Mouse (Mus musculus): ENCODE measurements around the gene Tmem233. TPM values are rescaled to one million over a fixed set of nuclear protein-coding genes. Genes with fewer than 3 reads are reported as not detected.

Gene Tmem233
- total RNA-seq, 2 experiments from 2014 or later: not detected

DNA sequence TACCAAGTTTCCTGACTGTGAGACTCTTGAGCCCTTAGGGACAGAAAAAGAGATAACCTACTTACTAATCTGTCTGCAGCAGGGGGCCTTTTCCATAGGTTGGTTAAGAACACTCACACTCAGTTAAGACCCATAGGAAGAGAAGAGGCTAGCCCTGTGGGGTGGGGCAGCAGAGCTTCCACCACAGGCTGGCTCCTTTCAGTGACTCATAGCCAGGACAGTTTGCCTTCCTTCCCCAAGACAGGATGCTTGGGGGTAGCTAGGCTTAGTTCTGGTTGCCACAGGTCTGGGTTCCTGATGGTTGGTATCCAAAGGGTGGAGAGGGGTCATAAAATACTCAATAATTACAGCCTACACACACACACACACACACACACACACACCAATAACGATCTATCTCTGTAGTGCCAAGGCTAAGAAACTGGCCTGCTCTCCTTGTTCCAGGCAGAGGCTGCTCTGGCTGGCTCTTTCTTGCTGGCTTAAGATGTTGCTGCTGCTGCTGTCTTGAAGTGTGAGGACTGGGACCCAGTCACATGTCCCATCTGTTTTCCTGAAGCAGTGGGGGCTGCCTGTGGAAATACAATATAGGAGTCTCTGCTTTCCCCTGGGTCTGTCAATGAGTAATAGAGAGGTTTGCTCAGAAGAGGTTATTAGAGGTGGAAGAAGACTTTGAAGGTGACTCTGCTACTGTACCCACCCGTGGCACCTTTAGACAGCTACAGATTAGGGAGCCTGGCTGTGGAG lies 73.0 kb downstream of the Tmem233 start:
- DNase-seq (ENCODE audit: low spot score in 2 of 2): no peak
- intact Hi-C loops (cut with DNase I): no loop called here

DNA sequence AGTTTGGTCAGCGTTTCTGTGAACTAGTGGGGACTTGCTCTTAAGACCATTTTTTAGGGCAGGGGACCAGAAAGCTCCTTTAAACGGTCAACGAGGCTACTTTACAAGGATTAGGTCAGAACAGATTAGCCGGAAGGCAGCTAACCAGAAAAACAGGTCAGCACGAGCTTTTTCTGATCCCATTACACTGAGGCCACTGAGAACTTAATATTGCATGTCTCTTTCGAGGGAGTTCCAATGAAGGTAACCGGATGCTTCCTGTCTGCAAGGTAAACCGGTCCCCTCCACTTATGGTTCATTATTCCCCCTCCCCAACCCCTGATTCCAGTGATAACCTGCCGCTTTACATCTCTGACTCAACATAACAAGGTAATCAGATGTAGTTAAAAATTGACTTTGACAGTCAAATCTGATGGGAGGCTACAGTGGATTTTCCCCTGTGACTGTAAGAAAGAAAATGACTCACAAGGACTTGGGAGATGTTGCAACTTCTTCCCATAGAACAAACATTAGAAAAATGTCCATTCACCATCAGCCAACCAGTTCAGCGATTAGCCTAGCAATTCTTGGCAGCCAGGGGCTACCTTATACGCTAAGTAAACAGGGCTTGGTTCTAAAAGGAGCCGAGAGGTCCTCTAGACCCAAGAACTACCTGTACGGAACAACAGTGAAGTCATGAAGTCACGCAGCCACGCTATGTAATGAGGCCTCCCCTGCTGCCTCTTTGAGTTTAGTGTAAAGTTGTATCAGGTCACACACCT lies 73.8 kb downstream of the Tmem233 start:
- no peak for DNase-seq (ENCODE audit: low spot score in 2 of 2)
- intact Hi-C loops (cut with DNase I): no loop called here

DNA sequence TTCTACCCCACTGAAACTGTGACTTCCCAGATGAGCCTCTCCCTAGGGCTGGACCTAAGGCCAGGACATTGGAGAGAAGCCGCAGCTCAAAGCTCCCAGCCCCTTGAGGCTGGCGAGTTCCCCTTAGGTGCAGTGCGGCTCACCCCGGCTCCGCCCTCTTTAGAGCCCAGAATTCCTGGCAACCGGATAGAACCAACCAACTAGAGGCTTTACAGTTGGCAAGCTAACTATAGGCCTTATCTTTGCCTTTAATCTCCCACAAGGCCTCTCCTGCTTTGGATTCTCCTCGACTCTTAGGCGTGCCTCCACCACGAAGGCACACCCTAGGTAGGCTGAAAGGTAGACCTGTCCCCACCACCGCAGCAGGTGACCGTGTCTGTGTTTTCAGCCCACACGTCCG lies 75.3 kb downstream of the Tmem233 start:
- DNase-seq (ENCODE audit: low spot score in 2 of 2): no peak
- intact Hi-C loops (cut with DNase I): no loop called here

DNA sequence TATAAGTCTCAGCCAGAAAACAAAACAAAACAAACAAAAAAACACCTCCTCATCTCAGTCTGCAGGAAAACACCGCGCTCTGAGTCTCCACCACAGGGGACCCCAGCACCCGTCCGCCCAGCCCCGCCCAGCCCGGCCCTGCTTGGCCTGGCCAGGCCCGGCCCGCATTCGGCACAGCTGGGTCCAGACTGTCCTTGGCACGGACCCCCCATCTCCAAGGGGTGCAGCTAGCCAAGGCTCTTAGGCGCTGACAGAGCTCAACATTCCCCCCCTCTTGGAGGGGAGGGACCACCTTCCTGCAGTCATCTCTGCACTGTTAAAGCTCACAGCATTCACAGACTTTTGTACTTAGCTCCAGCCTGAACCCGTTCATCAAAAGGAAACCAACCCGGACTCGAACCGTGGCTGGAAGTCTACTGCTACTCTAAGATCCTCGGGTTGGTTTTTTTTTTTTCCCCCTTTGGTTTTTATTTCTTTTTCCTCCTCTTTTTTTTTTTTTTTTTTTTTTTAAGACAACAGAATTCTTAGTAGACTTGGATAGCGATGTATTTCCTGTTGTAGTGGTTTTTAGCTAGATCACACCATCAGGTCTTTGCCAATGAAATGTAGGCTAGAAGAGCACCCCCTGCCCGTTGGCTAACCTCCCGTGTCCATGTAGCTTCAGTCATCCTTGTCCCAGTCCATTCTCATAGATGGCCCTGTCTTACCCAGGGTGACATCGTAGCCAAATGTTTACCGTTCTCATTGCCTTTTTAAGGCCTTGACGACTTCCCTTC lies 76.5 kb downstream of the Tmem233 start:
- intact Hi-C loops (cut with DNase I): no loop called here
- no peak for DNase-seq (ENCODE audit: low spot score in 2 of 2)

DNA sequence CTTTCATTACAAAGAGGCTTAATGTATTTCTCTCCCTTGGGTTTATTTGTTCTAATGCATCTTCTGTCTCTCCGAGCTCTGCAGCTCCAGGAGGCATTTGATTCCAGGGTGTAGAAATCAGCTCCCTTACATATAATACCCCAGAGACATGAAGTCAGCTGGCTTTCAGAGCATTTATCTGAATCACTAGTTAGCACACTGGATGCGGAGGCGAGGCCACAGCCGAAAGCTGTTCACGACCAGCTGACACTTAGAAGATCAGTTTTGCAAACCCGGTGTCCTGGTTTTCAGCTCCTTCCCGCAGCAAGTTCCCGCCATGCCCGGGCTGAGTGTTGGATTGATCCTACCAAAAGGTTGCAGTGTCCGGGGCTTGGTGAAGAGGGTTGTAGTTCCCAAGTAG lies 78.8 kb downstream of the Tmem233 start:
- peak in 1 of 2 experiments; percentile 68 for DNase-seq (ENCODE audit: low spot score in 2 of 2)
- intact Hi-C loops (cut with DNase I): no loop called here

DNA sequence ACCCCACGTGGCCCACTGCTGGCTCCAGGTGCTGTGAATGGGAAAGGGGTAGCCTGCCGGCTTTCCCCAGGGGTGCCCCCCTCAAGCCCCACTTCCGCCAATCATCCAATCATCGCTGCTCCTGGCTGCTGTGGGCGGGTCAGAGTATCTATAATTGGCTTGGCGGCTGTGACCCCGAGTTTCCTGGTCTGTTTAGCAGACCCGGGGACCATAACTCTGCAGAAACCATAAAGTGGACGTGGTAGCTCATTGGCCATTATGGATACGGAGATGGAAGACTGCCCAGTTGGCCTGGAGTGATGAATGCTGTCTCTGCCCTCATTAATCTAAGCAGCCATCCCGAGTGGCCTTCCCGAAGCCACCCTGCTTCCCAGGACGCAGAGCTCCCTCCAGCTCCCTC lies 79.2 kb downstream of the Tmem233 start:
- intact Hi-C loops (cut with DNase I): no loop called here
- DNase-seq (ENCODE audit: low spot score in 2 of 2): no peak

DNA sequence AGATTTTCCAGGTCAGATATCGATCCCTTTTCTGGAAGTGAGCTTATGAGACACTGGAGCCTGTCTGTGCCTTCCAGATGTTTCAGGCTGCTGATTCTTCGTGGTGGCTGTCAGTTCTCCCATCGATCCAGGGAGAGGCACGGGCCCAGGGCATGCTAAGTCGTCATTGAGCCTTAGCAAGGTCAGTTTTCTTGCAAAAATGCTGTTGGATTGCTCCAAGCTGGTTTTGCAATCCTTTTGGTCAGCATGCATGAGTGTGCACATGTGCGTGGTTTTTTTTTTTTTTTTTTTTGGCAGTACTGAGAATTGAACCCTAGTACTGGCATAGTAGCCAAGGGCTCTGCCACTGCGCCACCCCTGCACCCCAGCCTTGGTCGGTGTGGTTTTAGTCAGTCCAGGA lies 79.9 kb downstream of the Tmem233 start:
- intact Hi-C loops (cut with DNase I): no loop called here
- no peak for DNase-seq (ENCODE audit: low spot score in 2 of 2)

DNA sequence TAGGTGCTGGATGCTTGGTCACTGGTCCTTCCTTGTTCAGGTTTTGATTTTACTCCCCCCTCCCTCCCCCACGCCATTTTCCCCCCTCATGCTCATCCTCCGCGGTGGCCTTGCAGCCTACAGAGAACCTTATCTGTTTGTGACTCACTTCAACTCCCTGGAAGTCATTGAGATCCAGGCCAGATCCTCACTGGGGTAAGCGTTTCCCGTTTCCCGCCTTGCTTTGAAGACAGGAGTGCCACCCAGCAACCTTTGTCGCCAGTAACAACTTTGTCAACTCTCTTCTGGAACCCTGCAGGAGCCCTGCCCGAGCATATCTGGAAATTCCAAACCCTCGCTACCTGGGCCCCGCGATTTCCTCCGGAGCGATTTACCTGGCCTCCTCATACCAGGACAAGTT lies 85.7 kb downstream of the Tmem233 start:
- intact Hi-C loops (cut with DNase I): no loop called here
- DNase-seq (ENCODE audit: low spot score in 2 of 2): no peak

DNA sequence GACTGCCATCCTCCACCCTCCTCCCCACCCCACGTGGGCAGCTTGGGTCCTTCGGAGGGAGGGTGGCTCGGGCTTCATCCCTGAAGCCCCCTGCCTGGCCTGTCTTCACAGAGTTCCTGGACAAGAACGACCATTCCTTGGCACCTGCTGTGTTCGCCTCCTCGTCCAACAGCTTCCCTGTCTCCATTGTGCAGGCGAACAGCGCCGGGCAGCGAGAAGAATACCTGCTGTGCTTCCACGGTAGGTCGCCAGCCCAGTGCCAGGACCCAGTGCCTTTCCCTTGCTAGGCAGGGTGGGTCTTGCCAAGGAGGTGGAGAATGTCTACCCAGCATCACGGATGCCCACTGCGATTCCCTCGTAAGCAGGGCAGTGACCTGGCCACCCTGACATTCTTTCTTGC lies 88.9 kb downstream of the Tmem233 start:
- intact Hi-C loops (cut with DNase I): no loop called here
- no peak for DNase-seq (ENCODE audit: low spot score in 2 of 2)

DNA sequence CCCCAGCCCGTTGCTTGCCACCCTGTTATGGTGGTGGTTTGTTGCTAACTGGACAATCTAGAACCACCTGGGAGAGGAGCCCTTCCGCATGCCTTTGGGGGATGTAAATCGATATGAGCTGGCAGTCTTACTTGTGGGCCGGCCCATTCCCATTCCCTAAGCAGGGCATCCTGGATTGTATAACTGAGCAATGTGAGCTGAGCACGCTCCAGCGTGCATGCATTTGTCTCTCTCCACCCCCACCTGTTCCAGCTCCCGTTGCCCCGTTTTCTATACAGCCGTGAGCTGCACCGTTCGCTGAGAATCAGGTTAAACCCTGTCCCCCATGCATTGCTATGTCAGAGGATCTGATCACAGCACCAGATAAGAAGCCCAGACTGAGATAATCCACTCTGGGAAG lies 91.3 kb downstream of the Tmem233 start:
- no peak for DNase-seq (ENCODE audit: low spot score in 2 of 2)
- intact Hi-C loops (cut with DNase I): no loop called here

Other genes starting within 250 kb of the Tmem233 start
- 100 to 1,000 TPM; 177 to 207 TPM for gene Cit, start 238.0 kb downstream of the Tmem233 start, total RNA-seq (2021)
- 10 to 100 TPM; 21.3 to 22.4 TPM for gene Prkab1, start 58.7 kb downstream of the Tmem233 start, total RNA-seq (2021)
- under 1 TPM; 0.14 to 0.16 TPM for gene Ccdc60, start 205.7 kb upstream of the Tmem233 start, total RNA-seq (2021)

All from left cerebral cortex, postnatal 25 days (tissue).